Mouse (Mus musculus) kidney, postnatal 25 days (tissue): ENCODE data around the gene Rph3al.

ENCODE experiments used
- DNase-seq, 2 experiments: peaks; one replicate each; pipeline ENCODE4 v3.0.0; 2021; ENCODE audit warnings: mixed read lengths in 2 of 2

The Rph3al gene

DNA sequence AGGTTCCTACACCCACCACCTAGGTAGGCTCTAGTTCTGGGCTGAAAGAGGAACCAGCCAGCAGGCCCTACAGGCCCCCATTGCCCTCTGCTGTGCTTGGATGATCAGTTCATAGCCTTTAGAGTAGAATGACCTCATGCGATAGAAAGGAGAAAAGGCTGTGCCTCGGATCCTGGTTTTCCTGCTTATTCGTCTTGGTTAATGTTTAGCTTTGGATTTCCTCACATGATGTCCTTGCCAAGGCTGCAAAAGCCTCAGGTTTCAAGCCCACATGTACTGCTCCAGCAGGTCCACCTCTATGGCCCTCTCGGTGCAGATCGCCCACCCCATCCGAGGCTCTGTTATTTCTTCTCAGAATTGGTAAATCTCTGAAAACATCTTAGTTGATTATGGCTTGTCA, 33.2 kb downstream of the Rph3al start:
- DNase-seq = peak; percentile 61 to 87

GRCm38 (mm10) chr11:75904501-75904900, 33.7 kb downstream of the Rph3al start:
- peak in 1 of 2 experiments; percentile 73 for DNase-seq

- DNase-seq = peak in 1 of 2 experiments; percentile 71
Observed at GRCm38 (mm10) chr11:75903486-75903885, 34.7 kb downstream of the Rph3al start.

DNA sequence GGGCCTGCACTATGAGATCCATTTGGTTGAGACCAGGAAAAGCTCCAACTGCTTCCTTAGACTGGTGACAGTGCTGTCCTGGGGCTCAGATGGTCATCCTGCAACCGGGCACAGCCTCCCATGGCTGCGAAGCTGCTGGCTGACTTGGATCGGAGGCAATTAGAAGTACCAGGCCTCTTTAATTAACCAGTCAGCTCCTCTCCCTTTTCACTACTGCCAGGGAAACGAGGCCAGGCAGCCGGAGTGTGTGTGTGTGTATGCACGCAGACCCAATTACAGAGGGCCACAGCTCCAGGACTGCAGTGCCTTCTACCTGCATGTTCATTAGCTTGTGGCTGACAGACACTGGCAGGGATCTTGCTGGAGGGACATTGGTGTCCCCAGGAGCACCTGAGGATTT, 36.9 kb downstream of the Rph3al start:
- DNase-seq = no peak

GRCm38 (mm10) chr11:75899676-75900075, 38.6 kb downstream of the Rph3al start:
- no peak for DNase-seq

DNA sequence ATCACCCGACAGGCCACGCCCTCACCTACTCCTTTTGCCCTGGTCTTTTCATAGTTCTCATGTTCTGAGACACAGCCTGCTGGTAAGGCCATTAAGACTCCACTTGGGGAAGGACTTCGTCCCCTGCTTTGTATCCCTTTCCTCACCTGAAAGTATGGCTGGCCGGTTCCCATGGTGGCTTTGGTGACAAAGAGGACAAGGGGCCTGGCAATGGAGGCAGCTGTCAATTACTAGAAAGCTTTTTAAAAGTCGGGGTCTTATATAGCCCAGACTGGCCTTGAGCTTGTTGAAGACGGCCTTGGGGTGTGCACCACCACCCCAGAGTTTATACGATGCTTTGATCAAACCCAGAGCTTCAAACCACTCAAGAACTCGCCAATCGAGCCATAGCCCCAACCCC, 39.7 kb downstream of the Rph3al start:
- no peak for DNase-seq

DNA sequence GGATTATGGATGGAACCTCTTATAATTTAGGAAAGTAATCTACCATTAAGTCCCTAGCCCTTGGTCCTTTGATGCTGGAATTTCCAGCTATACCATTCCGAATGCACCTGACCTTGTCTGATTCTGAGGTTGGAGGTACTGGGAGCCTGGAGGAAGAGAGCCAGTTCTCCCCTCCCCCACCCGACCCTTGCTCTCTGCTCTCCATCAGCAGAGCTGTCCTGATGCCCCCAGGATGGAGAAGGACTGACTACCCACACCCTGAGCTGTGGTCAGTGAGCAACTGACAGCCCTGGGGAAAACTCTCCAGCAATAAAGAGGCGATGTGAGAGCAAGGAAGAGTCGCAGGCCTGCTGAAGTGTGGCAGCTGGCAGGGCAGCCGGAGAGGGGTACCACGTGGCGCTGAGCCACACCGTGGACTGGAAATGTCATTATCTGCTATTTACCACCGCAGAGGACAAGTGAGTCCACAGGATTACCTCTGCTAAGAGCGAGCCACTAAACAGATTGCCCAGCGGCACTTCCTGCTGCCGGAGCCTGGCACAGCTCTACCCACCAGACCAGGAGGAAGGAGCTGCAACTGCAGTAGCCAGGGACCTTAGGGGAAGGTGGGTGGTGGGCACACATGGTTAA, 43.3 kb downstream of the Rph3al start:
- peak; percentile 36 to 67 for DNase-seq

GRCm38 (mm10) chr11:75893956-75894355, 44.3 kb downstream of the Rph3al start:
- no peak for DNase-seq

GRCm38 (mm10) chr11:75887349-75887748, 50.9 kb downstream of the Rph3al start:
- DNase-seq = no peak

DNA sequence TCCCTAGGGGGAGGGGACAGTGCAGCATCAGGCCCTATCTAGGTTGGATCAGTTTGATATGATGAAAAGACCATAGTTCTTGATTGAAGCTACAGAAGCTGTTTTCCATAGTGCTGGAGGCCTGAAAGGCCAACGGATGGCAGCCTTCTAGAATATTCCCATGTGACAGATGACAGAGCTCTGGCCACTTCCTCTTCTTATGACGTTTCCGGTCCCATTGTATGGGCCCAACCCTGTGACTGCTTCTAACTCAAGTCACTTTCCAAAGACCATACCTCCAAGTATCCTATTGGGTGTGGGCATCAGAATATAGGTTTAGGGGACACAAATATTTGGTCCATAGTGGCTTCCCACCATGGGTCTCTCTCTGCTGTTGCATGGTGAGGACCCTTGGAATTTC, 57.0 kb downstream of the Rph3al start:
- no peak for DNase-seq

DNA sequence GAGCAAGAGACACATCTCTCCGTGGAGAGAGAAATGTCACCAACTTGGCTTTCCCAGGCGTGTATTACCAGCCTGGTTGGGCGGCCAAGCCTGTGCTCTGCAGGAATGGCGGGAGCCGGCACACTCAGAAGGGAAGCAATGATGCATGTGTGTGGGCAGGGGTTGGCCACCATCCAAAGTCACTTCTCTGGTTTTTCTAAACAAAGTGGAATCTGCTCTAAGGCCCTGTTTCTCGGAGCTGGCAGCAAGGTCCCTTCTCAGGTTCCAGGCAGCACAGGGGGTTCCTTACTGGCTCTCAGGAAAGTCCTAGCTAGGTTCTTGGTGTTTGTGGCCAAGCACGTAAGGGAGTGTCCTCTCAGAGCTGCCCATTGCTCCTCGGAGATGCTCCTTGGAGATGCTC, 58.2 kb downstream of the Rph3al start:
- DNase-seq = peak; percentile 64 to 68

DNA sequence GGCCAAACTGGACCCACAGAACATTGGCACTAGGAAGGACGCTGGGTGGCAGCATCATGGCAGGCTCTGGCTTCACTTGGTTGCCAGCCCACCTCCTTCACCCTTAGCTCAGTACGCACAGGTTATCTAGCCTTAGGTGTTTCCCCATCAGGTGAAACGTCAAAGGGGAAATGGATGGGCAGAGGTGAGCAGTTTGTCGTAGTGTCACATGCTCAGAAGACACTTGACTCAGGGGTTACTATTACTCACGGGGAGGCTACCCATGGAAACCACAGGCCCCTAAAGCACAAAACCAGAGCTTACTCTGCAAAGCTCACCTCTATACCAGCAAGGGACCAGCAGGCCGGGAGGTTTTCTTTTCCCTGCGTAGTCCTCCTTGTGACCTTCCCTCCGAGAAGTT, 59.8 kb downstream of the Rph3al start:
- no peak for DNase-seq

GRCm38 (mm10) chr11:75876043-75876780, 62.0 kb downstream of the Rph3al start:
- DNase-seq = no peak

DNA sequence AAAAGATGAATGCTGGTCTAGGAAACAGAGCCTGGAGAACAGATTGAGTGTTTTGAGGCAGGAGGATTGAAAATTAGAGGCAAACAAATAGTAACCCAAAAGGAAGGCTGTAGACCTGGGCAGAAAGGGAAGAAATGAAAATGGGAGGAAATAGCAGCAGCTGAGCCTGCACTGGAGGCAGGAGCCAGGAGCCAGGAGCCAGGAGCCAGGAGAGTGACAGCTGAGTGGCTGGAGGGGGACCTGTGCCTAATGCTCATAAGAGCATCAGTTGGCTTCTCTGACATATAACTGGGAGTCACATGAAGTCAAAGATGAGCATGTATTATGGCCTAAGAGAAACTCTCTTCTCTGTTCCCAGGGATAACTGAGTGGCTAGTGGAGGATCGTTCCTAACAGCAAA, 66.5 kb downstream of the Rph3al start:
- DNase-seq = no peak

GRCm38 (mm10) chr11:75870947-75871346, 67.3 kb downstream of the Rph3al start:
- DNase-seq = no peak

DNA sequence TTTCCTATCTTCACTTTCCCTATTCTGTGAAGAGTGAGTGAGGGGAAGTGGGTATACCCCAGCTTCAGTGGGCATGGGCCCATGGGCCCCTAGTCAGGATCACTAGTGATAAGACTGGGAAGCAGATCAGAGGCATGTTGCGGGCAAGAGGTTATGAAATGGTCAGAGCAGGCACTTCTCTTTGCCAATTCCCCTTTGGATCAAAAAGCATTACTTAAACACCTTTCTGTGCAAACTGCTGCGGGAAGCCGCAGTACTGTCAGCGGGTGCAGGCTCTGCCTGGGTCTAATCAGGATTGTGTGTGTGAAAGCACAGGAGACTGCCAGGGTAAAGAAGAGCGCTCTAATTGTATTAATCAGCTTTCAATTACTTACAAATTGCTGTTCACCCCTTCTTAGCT, 67.8 kb downstream of the Rph3al start:
- no peak for DNase-seq

GRCm38 (mm10) chr11:75869898-75870297, 68.3 kb downstream of the Rph3al start:
- DNase-seq = no peak

DNA sequence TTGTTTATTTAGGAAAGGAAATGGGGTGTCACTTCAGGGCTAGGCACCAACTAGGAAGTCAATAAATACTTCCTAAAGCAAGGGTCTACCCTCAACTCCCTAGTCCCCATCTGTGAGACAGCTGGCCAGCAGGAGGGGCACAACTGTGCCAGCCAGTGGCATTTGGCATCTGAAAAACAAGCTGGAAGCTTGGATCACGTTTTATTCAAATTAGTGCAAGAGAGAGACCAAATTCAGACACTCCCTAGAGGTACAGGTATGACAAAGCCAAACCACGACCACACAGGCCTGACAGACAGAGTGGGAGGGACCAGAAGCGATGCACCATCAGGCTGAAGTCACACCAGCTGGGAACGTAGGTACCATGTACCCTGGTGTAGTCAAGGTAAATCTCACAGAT, 71.4 kb downstream of the Rph3al start:
- no peak for DNase-seq

- DNase-seq = no peak
Observed at GRCm38 (mm10) chr11:75865859-75866258, 72.4 kb downstream of the Rph3al start.

- no peak for DNase-seq
Observed at GRCm38 (mm10) chr11:75865253-75865619, 73.0 kb downstream of the Rph3al start.

GRCm38 (mm10) chr11:75864529-75865252, 73.5 kb downstream of the Rph3al start:
- DNase-seq = no peak

DNA sequence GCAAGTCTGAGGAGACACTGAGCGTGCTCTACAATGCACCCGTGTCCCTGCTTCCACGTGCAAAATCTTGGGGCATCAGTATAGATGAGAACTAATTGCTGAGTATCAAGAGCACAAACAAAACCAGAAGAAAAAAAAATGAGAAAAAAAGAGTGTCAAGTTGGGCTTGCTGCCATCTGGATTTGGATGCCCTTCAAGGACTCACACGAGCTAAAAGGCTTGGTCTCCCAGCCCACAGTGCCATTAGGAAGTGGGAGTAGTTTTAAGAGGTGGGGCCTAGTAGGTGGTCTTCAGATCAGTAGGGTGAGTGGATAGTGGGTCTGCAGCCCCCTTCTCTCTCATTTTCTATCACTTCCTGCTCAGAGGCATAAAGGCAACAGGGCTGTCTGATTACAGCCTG, 75.8 kb downstream of the Rph3al start:
- DNase-seq = no peak

GRCm38 (mm10) chr11:75861653-75862052, 76.6 kb downstream of the Rph3al start:
- DNase-seq = no peak

GRCm38 (mm10) chr11:75861213-75861612, 77.0 kb downstream of the Rph3al start:
- no peak for DNase-seq
